ENCODE assay signal across 9 mouse cellular contexts in the genomic region with DNA sequence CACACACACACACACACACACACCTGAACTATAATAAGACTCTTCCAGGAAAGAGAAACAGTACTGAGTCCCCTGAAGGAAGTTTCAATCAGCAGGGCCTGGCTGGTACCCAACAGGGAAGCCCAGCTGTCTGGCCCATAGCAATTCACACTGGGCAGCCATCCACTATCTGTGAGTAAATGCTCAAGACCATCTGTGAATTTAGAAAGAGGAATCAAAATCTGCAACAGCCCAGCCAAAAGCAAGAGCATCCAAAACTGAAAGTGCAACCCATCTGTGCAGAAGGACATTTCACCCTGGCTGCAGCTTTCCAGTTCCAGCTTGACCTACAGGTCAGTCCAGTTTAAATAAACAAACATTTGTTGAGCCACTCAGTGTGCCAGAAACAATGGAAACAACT.
A peak's percentile ranks its signal among the peaks of the same experiment; 100 is the strongest.
DNase-seq lines count a peak whose midpoint lies in the region; ATAC-seq and TF ChIP-seq lines count a peak whose summit lies in the region.
"Had no signal": no experiment of that assay in that cellular context is flagged by ENCODE, and none has a peak within 500 bp of the region (broad histone marks: within the 10 kb centered on the region; RNA-seq: fewer than 3 reads in every experiment).

No protein-coding gene starts in this region.

- intact Hi-C loops in gastrocnemius, adult 2 months (cut with DNase I), result no loop called here

- no peak for DNase-seq in hindbrain, embryonic 11.5 days (ENCODE audit: low spot score)
- peak; percentile 67 for DNase-seq in brain, embryonic 14.5 days (ENCODE audit: low read depth)
- DNase-seq in gastrocnemius, adult 2 months, result peak; percentile 79
- DNase-seq in layer of hippocampus, adult 9-10 months (ENCODE audit: low spot score), result peak; percentile 32
- DNase-seq in thymus, postnatal 25 days, result no peak
- DNase-seq in thymus, adult 2 months, result no peak

- H3K4me2 ChIP-seq in hindbrain, embryonic 16.5 days (ENCODE audit: low read length), result no peak overlapping the region
- H3K4me2 ChIP-seq in hindbrain, embryonic 11.5 days (replicated peaks; ENCODE audit: low read depth, low read length), result no peak overlapping the region

- no peaks in the 10 kb centered on the region for H3K27me3 ChIP-seq in hindbrain, embryonic 16.5 days (replicated peaks; ENCODE audit: control insufficient read depth, insufficient read depth, low read length)
- H3K27me3 ChIP-seq in hindbrain, embryonic 11.5 days (ENCODE audit: control insufficient read depth, insufficient read depth, low read length), result no peaks in the 10 kb centered on the region
- H3K27me3 ChIP-seq in thymus, adult 2 months (ENCODE audit: control insufficient read depth, insufficient read depth, low read length), result no peaks in the 10 kb centered on the region

- peak; percentile 87 for ATAC-seq in hindbrain, embryonic 16.5 days
- no peak for ATAC-seq in hindbrain, embryonic 11.5 days (ENCODE audit: low FRiP score)
- ATAC-seq in megakaryocyte progenitor cell, adult 5-6 weeks (replicated peaks; ENCODE audit: poor library complexity), result 0 out of 2 replicates have a peak, but pooled peaks have one; percentile 23

- no peak overlapping the region for H3K4me3 ChIP-seq in hindbrain, embryonic 16.5 days (ENCODE audit: low read length)
- H3K4me3 ChIP-seq in hindbrain, embryonic 11.5 days (ENCODE audit: low read depth, low read length), result no peak overlapping the region
- no peak overlapping the region for H3K4me3 ChIP-seq in gastrocnemius, adult 2 months
- no peak overlapping the region for H3K4me3 ChIP-seq in thymus, adult 2 months (ENCODE audit: control insufficient read depth, insufficient read depth, low read length)

- H3K9ac ChIP-seq in hindbrain, embryonic 16.5 days (ENCODE audit: low read depth, low read length), result no peak overlapping the region
- no peak overlapping the region for H3K9ac ChIP-seq in hindbrain, embryonic 11.5 days (ENCODE audit: low read depth, low read length)

- TF ChIP-seq CTCF in brain, embryonic 14.5 days (IDR thresholded peaks at IDR 0.05; ENCODE audit: borderline replicate concordance, extremely low read depth, insufficient read depth, insufficient read length), result no peak
- TF ChIP-seq CTCF in gastrocnemius, adult 2 months (IDR thresholded peaks at IDR 0.05), result no peak
- TF ChIP-seq CTCF in thymus, adult 2 months (IDR thresholded peaks at IDR 0.05; ENCODE audit: borderline replicate concordance, control insufficient read depth, extremely low read depth, insufficient read depth, low read length, poor library complexity), result no peak

- TF ChIP-seq POLR2A in brain, embryonic 14.5 days (IDR thresholded peaks at IDR 0.05; ENCODE audit: borderline replicate concordance, extremely low read depth, insufficient read depth, insufficient read length, poor library complexity, severe bottlenecking), result no peak
- TF ChIP-seq POLR2A in thymus, adult 2 months (IDR thresholded peaks at IDR 0.05; ENCODE audit: control insufficient read depth, extremely low read depth, insufficient read depth, low read length, poor library complexity), result no peak

- no peaks in the 10 kb centered on the region for H3K9me3 ChIP-seq in hindbrain, embryonic 16.5 days (ENCODE audit: control insufficient read depth, low read length)
- H3K9me3 ChIP-seq in hindbrain, embryonic 11.5 days (ENCODE audit: control insufficient read depth, low read length), result no peaks in the 10 kb centered on the region
- H3K9me3 ChIP-seq: G1E had no signal

- no peaks in the 10 kb centered on the region for H3K36me3 ChIP-seq in hindbrain, embryonic 16.5 days (ENCODE audit: control insufficient read depth, insufficient read depth, low read length)
- H3K36me3 ChIP-seq in hindbrain, embryonic 11.5 days (ENCODE audit: control insufficient read depth, insufficient read depth, low read length), result no peaks in the 10 kb centered on the region
- H3K36me3 ChIP-seq in thymus, adult 2 months (ENCODE audit: control insufficient read depth, insufficient read depth, low read length), result no peaks in the 10 kb centered on the region
- H3K36me3 ChIP-seq: G1E had no signal

- H3K27ac ChIP-seq in hindbrain, embryonic 16.5 days (ENCODE audit: low read depth, low read length), result no peak overlapping the region
- no peak overlapping the region for H3K27ac ChIP-seq in hindbrain, embryonic 11.5 days (ENCODE audit: low read depth, low read length)
- peak overlapping the region; percentile 43 for H3K27ac ChIP-seq in gastrocnemius, adult 2 months
- H3K27ac ChIP-seq in thymus, adult 2 months (ENCODE audit: control insufficient read depth, insufficient read depth, low read length), result no peak overlapping the region

- H3K4me1 ChIP-seq in hindbrain, embryonic 16.5 days (ENCODE audit: control insufficient read depth, insufficient read depth, low read depth, low read length), result no peaks in the 10 kb centered on the region
- H3K4me1 ChIP-seq in hindbrain, embryonic 11.5 days (replicated peaks; ENCODE audit: control insufficient read depth, insufficient read depth, low read length), result no peaks in the 10 kb centered on the region
- H3K4me1 ChIP-seq in thymus, adult 2 months (replicated peaks; ENCODE audit: control insufficient read depth, insufficient read depth, low read length), result no peaks in the 10 kb centered on the region

Comparison
In these comparisons a context has a peak if more than half of its experiments do, and no peak if none do; other contexts are left out.
1. DNase-seq: peak in brain, embryonic 14.5 days (single experiment), gastrocnemius, adult 2 months (single experiment) and layer of hippocampus, adult 9-10 months (single experiment); none in hindbrain, embryonic 11.5 days (single experiment), thymus, postnatal 25 days (single experiment) and thymus, adult 2 months (single experiment).